Mouse (Mus musculus) ES-E14 (cell line): ENCODE data around the gene Nxn.

ENCODE experiments used
- CHD2 ChIP-seq: IDR thresholded peaks from 2 replicates; pipeline ENCODE4 v1.6.1; 2014; ENCODE audit warnings: mild to moderate bottlenecking, low read depth, low read length, inconsistent platforms
- ZC3H11A ChIP-seq: IDR thresholded peaks from 2 replicates; pipeline ENCODE4 v1.6.1; 2012; ENCODE audit warnings: low read depth, mild to moderate bottlenecking, inconsistent platforms, low read length, borderline replicate concordance
- ZNF384 ChIP-seq: IDR thresholded peaks from 2 replicates; pipeline ENCODE4 v1.6.1; 2012; ENCODE audit warnings: low read depth, low read length, inconsistent platforms

- no peak for TF ChIP-seq CHD2
- TF ChIP-seq ZC3H11A = no peak
- TF ChIP-seq ZNF384 = no peak
Observed at GRCm38 (mm10) chr11:76217390-76217800, 181.5 kb downstream of the Nxn start, which contains the start of the genes Dbil5 and Gemin4.
